Mouse (Mus musculus): ENCODE measurements around the gene Ccdc13. TPM values are rescaled to one million over a fixed set of nuclear protein-coding genes. Genes with fewer than 3 reads are reported as not detected.

Gene Ccdc13
- polyA plus RNA-seq, 1 experiment from 2014 or later: 0.77 TPM

- no peak overlapping the region for H3K9ac ChIP-seq
- 37% methylated on average over 3 of the region's 3 CpGs for WGBS
- H3K27me3 ChIP-seq (replicated peaks): no peaks in the 10 kb centered on the region
- H3K36me3 ChIP-seq: no peaks in the 10 kb centered on the region
- peak overlapping the region; percentile 2; the same call in 1 of the 2 replicates for H3K27ac ChIP-seq
- H3K4me1 ChIP-seq: peaks cover 16% of the 10 kb centered on the region; the same call in 1 of the 2 replicates
- no peak overlapping the region for H3K4me3 ChIP-seq (replicated peaks)
- H3K4me2 ChIP-seq: no peak overlapping the region
- no peak for ATAC-seq (ENCODE audit: insufficient read depth, low FRiP score, low read depth)
- H3K9me3 ChIP-seq: no peaks in the 10 kb centered on the region
Observed at GRCm38 (mm10) chr9:121865425-121866008, 26.3 kb upstream of the Ccdc13 start.

- no peaks in the 10 kb centered on the region for H3K27me3 ChIP-seq (replicated peaks)
- no peaks in the 10 kb centered on the region for H3K9me3 ChIP-seq
- peak overlapping the region; percentile 31; the same call in 1 of the 2 replicates for H3K27ac ChIP-seq
- H3K36me3 ChIP-seq: no peaks in the 10 kb centered on the region
- no peak overlapping the region for H3K9ac ChIP-seq
- no peak overlapping the region for H3K4me2 ChIP-seq
- 38% methylated on average over 4 of the region's 4 CpGs for WGBS
- H3K4me1 ChIP-seq: peaks cover 16% of the 10 kb centered on the region; the same call in 1 of the 2 replicates
- H3K4me3 ChIP-seq (replicated peaks): no peak overlapping the region
- ATAC-seq (ENCODE audit: insufficient read depth, low FRiP score, low read depth): no peak
Observed at GRCm38 (mm10) chr9:121864837-121865236, 25.6 kb upstream of the Ccdc13 start.

GRCm38 (mm10) chr9:121860921-121861320 is 21.7 kb upstream of the Ccdc13 start:
- no peak for ATAC-seq (ENCODE audit: insufficient read depth, low FRiP score, low read depth)
- no peak overlapping the region for H3K27ac ChIP-seq
- H3K27me3 ChIP-seq (replicated peaks): no peaks in the 10 kb centered on the region
- H3K4me2 ChIP-seq: no peak overlapping the region
- 86% methylated on average over 2 of the region's 2 CpGs for WGBS
- 0 out of 2 replicates have a peak, but pooled peaks cover 4% of the 10 kb centered on the region for H3K36me3 ChIP-seq
- H3K9ac ChIP-seq: no peak overlapping the region
- H3K4me1 ChIP-seq: no peaks in the 10 kb centered on the region
- H3K4me3 ChIP-seq (replicated peaks): no peak overlapping the region
- no peaks in the 10 kb centered on the region for H3K9me3 ChIP-seq

GRCm38 (mm10) chr9:121859345-121859744 is 20.1 kb upstream of the Ccdc13 start:
- 0 out of 2 replicates have a peak, but pooled peaks cover 5% of the 10 kb centered on the region for H3K4me1 ChIP-seq
- no peak overlapping the region for H3K9ac ChIP-seq
- 0 out of 2 replicates have a peak, but pooled peaks cover 4% of the 10 kb centered on the region for H3K36me3 ChIP-seq
- H3K27ac ChIP-seq: no peak overlapping the region
- no peaks in the 10 kb centered on the region for H3K27me3 ChIP-seq (replicated peaks)
- no peak for ATAC-seq (ENCODE audit: insufficient read depth, low FRiP score, low read depth)
- WGBS: 97% methylated on average over 2 of the region's 2 CpGs
- no peak overlapping the region for H3K4me3 ChIP-seq (replicated peaks)
- H3K9me3 ChIP-seq: no peaks in the 10 kb centered on the region
- H3K4me2 ChIP-seq: no peak overlapping the region

- Histone ChIP-seq H3K4me2 (peak within 1 kb of the TSS; percentile 71), H3K27ac (peak within 1 kb of the TSS; percentile 99), H3K9me3 (no peaks in the 10 kb centered on the region), H3K4me3 (replicated peaks) (peak within 1 kb of the TSS; percentile 78), H3K4me1 (0 out of 2 replicates have a peak, but pooled peaks cover 5% of the 10 kb centered on the region), H3K27me3 (replicated peaks) (no peaks in the 10 kb centered on the region), H3K36me3 (0 out of 2 replicates have a peak, but pooled peaks cover 4% of the 10 kb centered on the region), H3K9ac (peak within 1 kb of the TSS; percentile 75)
- ATAC-seq (ENCODE audit: insufficient read depth, low FRiP score, low read depth): no peak; the same call in 1 of the 2 replicates
- WGBS: 8% methylated on average over 6 of the region's 6 CpGs
Observed at GRCm38 (mm10) chr9:121858153-121858488, 18.9 kb upstream of the Ccdc13 start, which contains the start of gene Higd1a. TSS of gene Higd1a (minus strand) at chr9:121858362.

GRCm38 (mm10) chr9:121857474-121858152 is 18.4 kb upstream of the Ccdc13 start:
- Histone ChIP-seq H3K4me3 (replicated peaks) (peak overlapping the region; percentile 78), H3K27ac (peak overlapping the region; percentile 99), H3K4me1 (0 out of 2 replicates have a peak, but pooled peaks cover 5% of the 10 kb centered on the region), H3K27me3 (replicated peaks) (no peaks in the 10 kb centered on the region), H3K9ac (peak overlapping the region; percentile 75), H3K36me3 (0 out of 2 replicates have a peak, but pooled peaks cover 4% of the 10 kb centered on the region), H3K4me2 (peak overlapping the region; percentile 71), H3K9me3 (no peaks in the 10 kb centered on the region)
- peak; percentile 97 for ATAC-seq (ENCODE audit: insufficient read depth, low FRiP score, low read depth)
- under 1% methylated on average over 66 of the region's 70 CpGs for WGBS

GRCm38 (mm10) chr9:121856649-121857416 is 17.6 kb upstream of the Ccdc13 start:
- peak; percentile 5; the same call in 1 of the 2 replicates for ATAC-seq (ENCODE audit: insufficient read depth, low FRiP score, low read depth)
- Histone ChIP-seq H3K27ac (peak overlapping the region; percentile 99), H3K4me2 (peak overlapping the region; percentile 71), H3K36me3 (0 out of 2 replicates have a peak, but pooled peaks cover 5% of the 10 kb centered on the region), H3K9ac (peak overlapping the region; percentile 75), H3K9me3 (no peaks in the 10 kb centered on the region), H3K27me3 (replicated peaks) (no peaks in the 10 kb centered on the region), H3K4me3 (replicated peaks) (peak overlapping the region; percentile 78), H3K4me1 (0 out of 2 replicates have a peak, but pooled peaks cover 5% of the 10 kb centered on the region)
- WGBS: 1% methylated on average over 39 of the region's 39 CpGs

GRCm38 (mm10) chr9:121854246-121854645 is 15.0 kb upstream of the Ccdc13 start:
- no peaks in the 10 kb centered on the region for H3K27me3 ChIP-seq (replicated peaks)
- 0 out of 2 replicates have a peak, but pooled peaks cover 5% of the 10 kb centered on the region for H3K4me1 ChIP-seq
- 81% methylated on average over 3 of the region's 3 CpGs for WGBS
- H3K4me3 ChIP-seq (replicated peaks): no peak overlapping the region
- no peak overlapping the region for H3K27ac ChIP-seq
- no peak overlapping the region for H3K9ac ChIP-seq
- ATAC-seq (ENCODE audit: insufficient read depth, low FRiP score, low read depth): no peak
- no peak overlapping the region for H3K4me2 ChIP-seq
- no peaks in the 10 kb centered on the region for H3K9me3 ChIP-seq
- 0 out of 2 replicates have a peak, but pooled peaks cover 14% of the 10 kb centered on the region for H3K36me3 ChIP-seq

- 68% methylated on average over 5 of the region's 5 CpGs for WGBS
- Histone ChIP-seq H3K36me3 (0 out of 2 replicates have a peak, but pooled peaks cover 14% of the 10 kb centered on the region), H3K27me3 (replicated peaks) (no peaks in the 10 kb centered on the region), H3K4me1 (no peaks in the 10 kb centered on the region), H3K9me3 (no peaks in the 10 kb centered on the region), H3K4me2 (no peak overlapping the region), H3K27ac (no peak overlapping the region), H3K4me3 (replicated peaks) (no peak overlapping the region), H3K9ac (no peak overlapping the region)
- ATAC-seq (ENCODE audit: insufficient read depth, low FRiP score, low read depth): no peak
Observed at GRCm38 (mm10) chr9:121847842-121848241, 8.6 kb upstream of the Ccdc13 start.

- no peaks in the 10 kb centered on the region for H3K27me3 ChIP-seq (replicated peaks)
- 96% methylated on average over 4 of the region's 4 CpGs for WGBS
- H3K9me3 ChIP-seq: no peaks in the 10 kb centered on the region
Observed at GRCm38 (mm10) chr9:121847138-121847537, 7.9 kb upstream of the Ccdc13 start.

GRCm38 (mm10) chr9:121846526-121847118 is 7.4 kb upstream of the Ccdc13 start:
- H3K4me3 ChIP-seq (replicated peaks): no peak overlapping the region
- H3K27me3 ChIP-seq (replicated peaks): no peaks in the 10 kb centered on the region
- no peak overlapping the region for H3K27ac ChIP-seq
- H3K4me1 ChIP-seq: no peaks in the 10 kb centered on the region
- H3K9ac ChIP-seq: no peak overlapping the region
- H3K36me3 ChIP-seq: 0 out of 2 replicates have a peak, but pooled peaks cover 11% of the 10 kb centered on the region
- no peak for ATAC-seq (ENCODE audit: insufficient read depth, low FRiP score, low read depth)
- 41% methylated on average over 10 of the region's 10 CpGs for WGBS
- no peaks in the 10 kb centered on the region for H3K9me3 ChIP-seq
- no peak overlapping the region for H3K4me2 ChIP-seq

More at GRCm38 (mm10) chr9:121847138-121847537, 7.9 kb upstream of the Ccdc13 start:
- Histone ChIP-seq H3K9ac (no peak overlapping the region), H3K4me3 (replicated peaks) (no peak overlapping the region), H3K36me3 (0 out of 2 replicates have a peak, but pooled peaks cover 14% of the 10 kb centered on the region), H3K4me2 (no peak overlapping the region), H3K4me1 (no peaks in the 10 kb centered on the region), H3K27ac (no peak overlapping the region)
- no peak for ATAC-seq (ENCODE audit: insufficient read depth, low FRiP score, low read depth)
